Mouse (Mus musculus): ENCODE results near the gene Macrod2.

DNA sequence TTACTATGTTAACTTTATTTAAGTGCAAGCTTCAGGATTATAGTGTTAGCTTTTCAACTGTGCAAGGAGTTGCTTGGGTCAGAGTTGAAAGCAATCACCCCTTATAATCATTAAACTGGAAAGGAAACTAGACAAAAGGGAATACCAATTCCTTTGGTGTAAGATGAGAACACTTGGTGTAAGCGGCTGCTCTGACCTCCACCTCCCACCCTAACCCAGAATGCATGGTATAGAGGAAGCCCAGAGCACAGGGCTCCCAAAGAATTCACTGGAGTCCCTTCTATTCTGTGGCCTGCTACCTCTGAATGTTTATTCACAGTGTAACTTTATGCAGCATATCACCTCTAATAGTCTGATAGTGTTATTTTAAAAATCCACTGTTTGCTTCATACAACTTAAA, 517.1 kb downstream of the Macrod2 start:
- no peak for TF ChIP-seq CTCF (IDR thresholded peaks at IDR 0.05; ENCODE audit: control insufficient read depth, insufficient read depth, insufficient read length)
- no peak for TF ChIP-seq FOSL1 (IDR thresholded peaks at IDR 0.05; ENCODE audit: insufficient read depth, low read length, poor library complexity, severe bottlenecking)
- no peak for TF ChIP-seq USF1 (IDR thresholded peaks at IDR 0.05; ENCODE audit: low read depth)
- no peak for TF ChIP-seq MAX (IDR thresholded peaks at IDR 0.05)
- TF ChIP-seq MYOD1 (IDR thresholded peaks at IDR 0.05; ENCODE audit: control insufficient read depth, insufficient read length, low read depth), result no peak
- no peak for TF ChIP-seq CEBPB (IDR thresholded peaks at IDR 0.05; ENCODE audit: low read depth)

Data from C2C12 (cell line).